Mouse (Mus musculus) inflammation-experienced regulatory T-cells, adult 6 months (primary cell): Measurements from ENCODE around the gene Traf5. TPM values are rescaled to one million over a fixed set of nuclear protein-coding genes. Genes with fewer than 3 reads are reported as not detected.

Source experiments
- ATAC-seq: one replicate; pipeline ENCODE4 v1.8.0; 2017
- polyA plus RNA-seq, 3 experiments: library from polyadenylated mRNA; unstranded; fragments of 100-300 nt; shearing (Covaris generic); gene quantifications; one replicate each; pipeline ENCODE4 v1.2.1; 2017

Traf5 gene
- polyA plus RNA-seq, 3 experiments from 2014 or later: 51.7 to 69.8 (median 67.4) TPM

DNA sequence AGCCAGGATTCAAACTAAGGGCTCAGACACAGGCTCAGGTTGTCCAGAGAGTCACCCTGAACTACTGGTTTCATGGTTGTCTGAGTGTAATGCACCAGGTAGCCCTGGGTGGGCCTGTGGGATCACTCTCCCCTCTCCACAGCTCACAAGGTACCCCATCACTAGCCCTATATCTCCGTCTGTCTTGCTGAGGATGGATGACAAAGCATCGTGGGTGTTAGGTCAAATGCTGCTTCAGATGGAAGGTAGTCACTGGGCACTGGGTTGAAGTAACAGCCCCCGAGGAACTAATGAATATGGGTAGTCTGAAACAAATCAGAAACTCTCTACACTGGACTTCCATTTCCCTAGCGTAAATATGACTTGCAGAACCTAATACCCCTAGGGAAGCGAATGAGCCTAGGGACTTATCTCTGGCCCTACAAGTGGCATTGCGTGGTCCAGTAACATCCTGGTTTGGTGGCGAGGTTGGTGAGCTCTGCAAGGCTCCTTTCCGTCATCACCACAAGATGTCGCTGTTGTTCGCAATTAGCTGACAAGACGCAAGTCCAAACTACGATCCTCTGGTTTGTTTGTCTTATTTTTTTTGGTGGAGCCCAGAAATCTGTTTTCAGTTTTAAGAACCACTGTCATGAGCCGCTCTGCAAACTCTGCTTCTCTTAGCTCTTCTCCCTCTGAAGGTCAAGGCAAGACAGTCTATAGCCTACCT, 127.4 kb downstream of the Traf5 start:
- peak; percentile 91 for ATAC-seq

DNA sequence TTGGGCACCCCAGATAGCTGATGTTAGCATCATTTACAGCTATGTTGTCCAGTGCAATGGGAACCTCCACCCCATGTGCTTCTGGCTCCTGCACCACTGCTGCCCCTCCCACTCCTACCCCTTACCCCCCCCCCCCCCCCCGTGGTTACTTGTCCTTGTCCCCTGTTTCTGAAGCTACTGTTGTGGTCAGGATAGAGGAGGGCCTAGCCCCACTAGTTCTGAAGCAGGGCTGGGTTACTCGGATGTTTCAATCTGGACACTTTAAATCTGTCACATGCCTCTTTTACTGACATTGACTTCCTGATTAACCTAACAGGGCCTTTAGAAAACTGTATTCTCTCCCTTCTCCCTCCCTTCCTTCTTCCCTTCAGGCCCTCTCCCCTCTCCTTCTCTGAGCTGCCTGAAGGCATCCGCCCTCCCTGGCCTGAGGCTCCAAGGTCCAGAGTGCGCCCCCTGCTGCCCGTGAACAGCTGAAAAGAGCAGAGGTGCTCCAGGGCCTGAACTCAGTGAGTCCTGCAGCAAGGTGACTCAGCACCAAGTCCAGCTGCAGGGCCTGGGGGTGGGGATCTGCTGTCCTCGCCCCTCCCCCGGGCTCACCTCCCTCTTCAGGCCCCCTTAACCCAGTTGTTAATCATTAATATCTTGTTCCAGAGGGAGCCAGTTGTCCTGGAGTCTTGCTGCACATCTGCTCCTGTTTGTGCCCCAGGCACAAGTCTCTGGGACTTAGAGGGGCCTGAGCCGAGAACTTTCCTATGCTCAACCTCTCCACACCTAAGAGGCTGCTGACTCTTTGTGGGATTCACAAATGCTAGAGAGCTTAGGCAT, 128.2 kb downstream of the Traf5 start:
- ATAC-seq: peak; percentile 47

DNA sequence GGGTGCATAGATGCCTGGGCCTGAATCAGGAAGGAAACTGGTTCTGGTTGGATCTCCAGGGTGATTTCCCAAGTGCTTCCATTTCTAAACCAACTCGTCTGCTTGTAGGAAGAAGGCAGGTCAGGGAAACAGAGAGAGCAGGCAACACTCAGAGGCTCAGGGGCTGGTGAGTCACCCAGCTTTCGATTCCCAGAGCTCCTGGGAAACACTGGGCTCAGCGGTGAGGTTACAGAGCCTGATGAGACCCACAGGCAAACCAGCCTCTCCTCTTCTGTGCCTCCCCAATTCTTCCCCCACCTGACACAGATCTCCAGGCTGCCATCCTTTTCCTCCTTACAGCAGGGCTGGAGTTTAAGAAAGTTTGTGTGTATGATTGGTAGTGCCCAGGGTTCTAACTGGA, 128.9 kb downstream of the Traf5 start:
- ATAC-seq: no peak

DNA sequence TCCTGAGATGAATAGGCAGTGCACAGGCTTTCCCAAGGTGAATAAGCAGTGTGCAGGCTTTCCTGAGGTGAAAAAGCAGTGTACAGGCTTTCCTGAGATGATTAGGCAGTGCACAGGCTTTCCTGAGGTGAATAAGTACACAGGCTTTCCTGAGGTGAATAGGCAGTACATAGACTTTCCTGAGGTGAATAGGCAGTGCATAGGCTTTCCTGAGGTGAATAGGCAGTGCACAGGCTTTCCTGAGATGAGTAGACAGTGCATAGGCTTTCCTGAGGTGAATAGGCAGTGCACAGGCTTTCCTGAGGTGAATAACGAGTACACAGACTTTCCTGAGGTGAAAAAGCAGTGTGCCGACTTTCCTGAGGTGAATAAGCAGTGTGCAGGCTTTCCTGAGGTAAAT, 131.4 kb downstream of the Traf5 start:
- ATAC-seq: no peak

DNA sequence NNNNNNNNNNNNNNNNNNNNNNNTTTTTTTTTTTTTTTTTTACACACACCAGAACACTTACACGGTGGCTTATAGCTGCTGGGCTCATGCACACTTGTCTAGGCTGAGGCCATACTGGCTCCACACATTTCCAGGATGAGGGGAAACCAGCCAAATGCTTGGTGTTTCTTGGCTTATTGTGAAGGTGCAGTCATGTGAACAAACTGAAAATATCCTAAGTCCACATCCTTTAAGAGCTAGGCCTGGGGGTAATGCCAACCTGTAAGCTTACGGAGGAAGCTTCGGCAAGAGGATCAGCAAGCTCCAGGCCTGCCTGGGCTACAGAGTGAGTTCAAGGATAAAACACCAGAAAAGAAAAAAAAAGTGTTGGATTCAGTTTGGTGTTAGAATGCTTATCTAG, 135.0 kb downstream of the Traf5 start:
- no peak for ATAC-seq

DNA sequence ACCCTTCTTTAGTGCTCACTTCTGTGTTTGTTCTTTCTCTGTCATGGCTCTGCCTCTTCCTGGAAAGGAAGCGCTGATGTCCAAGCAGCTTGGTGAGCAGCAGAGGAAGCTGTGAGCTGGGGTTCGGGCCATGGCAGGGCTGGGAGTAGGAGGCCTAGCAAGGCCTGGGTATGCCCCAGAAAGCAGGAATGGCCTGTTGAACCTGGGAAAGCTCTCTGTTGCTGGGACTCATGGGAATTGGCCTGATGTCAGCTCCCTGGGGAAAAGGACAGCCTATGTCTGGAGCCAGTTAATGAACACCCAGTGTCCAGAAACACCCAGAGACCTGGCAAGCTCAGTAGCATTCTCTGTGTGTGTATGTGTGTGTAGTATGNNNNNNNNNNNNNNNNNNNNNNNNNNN, 135.5 kb downstream of the Traf5 start:
- ATAC-seq: no peak

DNA sequence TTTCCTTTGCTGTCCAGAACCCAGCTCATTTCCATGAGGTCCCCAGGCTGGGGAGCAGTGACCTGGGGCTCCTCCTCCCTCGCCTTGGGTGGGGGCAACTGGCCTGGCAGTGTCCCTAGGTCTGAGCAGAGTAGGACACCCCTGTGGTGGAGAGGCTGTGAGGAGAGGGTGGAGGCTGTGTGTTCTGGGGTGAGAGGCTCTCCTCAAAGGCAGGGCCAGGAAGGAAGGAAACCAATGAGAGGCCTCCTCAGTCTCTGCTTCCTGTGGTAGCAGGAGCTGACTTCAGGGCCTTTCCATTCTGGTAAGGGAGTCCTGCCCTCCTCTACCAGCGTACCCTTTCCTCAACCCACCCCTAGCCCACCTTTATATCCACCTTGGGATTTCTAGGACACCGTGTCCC, 136.1 kb downstream of the Traf5 start:
- ATAC-seq: peak; percentile 88

DNA sequence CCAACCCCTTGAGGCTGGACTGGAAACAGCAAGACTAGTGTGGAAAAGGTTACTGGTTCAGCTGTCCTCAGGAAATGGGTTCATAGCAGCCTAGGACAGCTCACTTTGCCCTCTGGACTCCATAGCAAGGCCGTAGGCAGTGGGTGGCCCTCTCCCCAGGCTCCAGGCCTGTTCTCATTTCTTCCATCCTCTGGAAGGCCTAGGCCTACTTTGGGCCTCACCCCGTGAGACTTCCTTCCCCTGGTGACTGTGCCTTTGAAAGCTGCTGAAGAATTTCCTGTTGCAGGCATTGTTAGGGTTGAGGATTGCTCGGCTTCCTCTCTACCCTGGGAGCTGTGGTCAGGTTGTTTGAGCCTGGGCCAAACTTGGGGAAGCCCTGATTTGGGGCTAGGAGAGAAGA, 137.3 kb downstream of the Traf5 start:
- ATAC-seq: peak; percentile 68

GRCm38 (mm10) chr1:191952733-191953335, 139.5 kb downstream of the Traf5 start:
- no peak for ATAC-seq

DNA sequence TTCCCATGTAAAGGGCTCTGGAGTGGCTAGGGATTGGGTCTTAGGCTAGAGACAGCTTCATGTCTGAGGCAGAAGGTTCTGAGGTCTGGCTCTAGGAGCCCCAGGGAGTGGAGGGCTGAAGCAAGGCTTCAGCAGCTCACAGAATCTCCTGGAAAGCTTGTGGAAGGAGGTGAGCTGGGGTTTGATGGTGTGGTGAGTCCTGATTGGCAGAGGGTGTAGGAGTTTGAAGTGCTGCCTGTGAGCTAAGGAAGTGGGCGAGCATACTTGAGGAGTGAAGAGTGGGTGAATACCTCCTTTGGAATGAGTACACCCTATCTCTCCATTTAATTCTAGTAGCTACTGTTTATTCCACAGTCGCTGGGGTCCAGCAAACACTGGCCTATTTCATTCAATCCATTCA, 141.7 kb downstream of the Traf5 start:
- ATAC-seq: no peak

DNA sequence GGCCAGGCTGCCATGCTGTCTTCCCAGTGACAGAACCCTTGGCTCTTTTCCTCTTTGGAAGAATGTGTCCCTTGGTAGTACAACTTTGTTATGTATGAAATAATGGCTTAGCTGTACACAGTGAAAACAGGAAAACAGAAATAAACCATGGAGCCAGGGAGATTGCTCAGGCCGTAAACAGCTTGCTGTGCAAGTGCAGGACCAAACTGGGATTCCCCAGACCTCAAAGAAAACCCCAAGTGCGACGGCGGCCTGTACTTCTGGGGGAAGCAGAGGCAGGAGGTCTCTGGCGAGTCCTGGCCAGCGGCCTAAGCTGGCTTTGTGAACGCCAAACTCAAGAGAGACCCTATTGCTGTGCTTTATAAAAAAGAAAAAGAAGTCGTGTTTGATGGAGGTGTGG, 143.8 kb downstream of the Traf5 start:
- ATAC-seq: no peak

DNA sequence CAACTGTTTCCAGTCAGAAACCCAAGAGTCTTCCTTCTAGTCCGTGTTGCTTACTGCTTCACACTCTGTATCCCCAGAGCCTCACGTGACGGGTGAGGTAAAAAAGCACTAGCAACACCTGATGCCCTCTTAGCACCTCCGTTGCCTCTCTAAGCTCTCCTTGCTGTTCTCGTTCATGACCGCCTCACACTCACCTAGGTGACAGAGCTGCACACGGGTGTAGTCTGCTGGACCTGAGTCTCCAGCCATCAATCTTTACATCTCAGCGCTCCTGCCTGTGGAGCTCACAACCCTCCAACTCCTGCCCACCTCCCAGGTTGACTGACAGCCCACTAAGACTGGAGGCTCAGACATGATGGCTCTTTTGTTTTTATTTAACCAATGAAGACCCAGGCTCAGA, 144.6 kb downstream of the Traf5 start:
- ATAC-seq: no peak

Other genes with a start within 250 kb of the Traf5 start
- 1 to 10 TPM; 1.3 to 1.6 (median 1.5) TPM for gene Slc30a1, start 185.8 kb downstream of the Traf5 start, polyA plus RNA-seq
- gene Rd3, start 115.2 kb downstream of the Traf5 start, polyA plus RNA-seq: under 1 TPM; 0.51 to 0.95 (median 0.88) TPM
- 10 to 100 TPM; 10.9 to 19.9 (median 14.6) TPM for gene Rcor3, start 45.5 kb upstream of the Traf5 start, polyA plus RNA-seq
- gene Kcnh1, start 98.2 kb upstream of the Traf5 start, polyA plus RNA-seq: not detected